Mouse (Mus musculus) C2C12 (cell line): Measurements from ENCODE around the gene Errfi1. TPM values are rescaled to one million over a fixed set of nuclear protein-coding genes. Genes with fewer than 3 reads are reported as not detected.
A peak's percentile ranks its signal among the peaks of the same experiment; 100 is the strongest.

Source experiments
- H3K27me3 ChIP-seq: one replicate; pipeline ENCODE4 v1.6.1; 2011; ENCODE audit not compliant: control insufficient read depth, insufficient read depth, insufficient read length
- H3K36me3 ChIP-seq: one replicate; pipeline ENCODE4 v1.6.1; 2011; ENCODE audit not compliant: control insufficient read depth, insufficient read depth
- H3K4me3 ChIP-seq: one replicate; pipeline ENCODE4 v1.5.1; 2011; ENCODE audit warnings: mild to moderate bottlenecking, control low read depth; ENCODE audit not compliant: poor library complexity, insufficient read depth, severe bottlenecking
- H3K79me2 ChIP-seq: one replicate; pipeline ENCODE4 v1.6.1; 2011; ENCODE audit not compliant: control insufficient read depth, insufficient read depth
- H3K79me3 ChIP-seq: one replicate; pipeline ENCODE4 v1.6.1; 2011; ENCODE audit warnings: low read depth, control low read depth
- H3ac ChIP-seq: one replicate; pipeline ENCODE3; 2011; ENCODE audit warnings: low read depth; ENCODE audit not compliant: control insufficient read depth, insufficient read length
- CEBPB ChIP-seq: IDR thresholded peaks from one replicate; pipeline ENCODE4 v1.6.1; 2011; ENCODE audit warnings: low read depth, mild to moderate bottlenecking, control low read depth, moderate library complexity
- CTCF ChIP-seq: IDR thresholded peaks from one replicate; pipeline ENCODE4 v1.5.1; 2011; ENCODE audit not compliant: control insufficient read depth, insufficient read depth, insufficient read length
- FOSL1 ChIP-seq: IDR thresholded peaks from one replicate; pipeline ENCODE4 v1.8.0; 2011; ENCODE audit warnings: mild to moderate bottlenecking, low read length; ENCODE audit not compliant: poor library complexity, insufficient read depth, severe bottlenecking
- MAX ChIP-seq: IDR thresholded peaks from one replicate; pipeline ENCODE4 v1.6.1; 2011; ENCODE audit warnings: mild to moderate bottlenecking, control low read depth
- MYOD1 ChIP-seq: IDR thresholded peaks from one replicate; pipeline ENCODE4 v1.6.1; 2011; ENCODE audit warnings: low read depth; ENCODE audit not compliant: control insufficient read depth, insufficient read length
- MYOG ChIP-seq: IDR thresholded peaks from one replicate; pipeline ENCODE4 v1.6.1; 2011; ENCODE audit not compliant: control insufficient read depth, insufficient read length; ENCODE audit errors: extremely low read depth
- USF1 ChIP-seq: IDR thresholded peaks from one replicate; pipeline ENCODE4 v1.6.1; 2011; ENCODE audit warnings: low read depth, mild to moderate bottlenecking, control low read depth, moderate library complexity
- polyA plus RNA-seq: library from polyadenylated mRNA; unstranded; fragments of >200 nt; fragmentation: generic; extraction: Trizol; gene quantifications from one replicate; pipeline ENCODE4 v1.2.1, GENCODE M21; 2012; ENCODE audit warnings: missing spikeins

Errfi1 gene
- polyA plus RNA-seq, 1 experiment = 111 TPM

DNA sequence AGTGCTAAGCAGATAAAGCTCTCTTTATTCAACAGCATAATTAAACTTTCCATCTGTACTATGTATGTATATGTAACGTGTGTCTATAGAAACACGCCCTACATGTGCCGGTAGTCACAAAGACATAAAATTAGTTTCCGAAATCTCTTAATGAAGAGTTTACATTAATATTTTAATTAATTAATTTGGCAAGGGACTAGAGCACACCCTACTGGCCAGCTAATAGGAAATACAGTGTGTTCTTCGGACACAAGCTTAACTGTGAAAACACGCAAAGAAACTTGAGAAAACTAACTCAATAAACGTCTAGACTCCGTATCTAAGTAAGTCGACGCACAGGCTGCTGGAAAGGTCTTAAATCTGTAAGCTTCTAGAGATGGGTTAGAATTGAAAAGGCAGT, 3.8 kb upstream of the Errfi1 start:
- no peaks in the 10 kb centered on the region for H3K79me3 ChIP-seq
- H3ac ChIP-seq = no peak overlapping the region
- H3K36me3 ChIP-seq = no peaks in the 10 kb centered on the region
- no peaks in the 10 kb centered on the region for H3K27me3 ChIP-seq
- peaks cover 2% of the 10 kb centered on the region for H3K79me2 ChIP-seq
- H3K4me3 ChIP-seq = no peak overlapping the region
- TF ChIP-seq FOSL1 = no peak
- no peak for TF ChIP-seq USF1
- TF ChIP-seq MYOD1 = no peak
- TF ChIP-seq MAX = no peak
- no peak for TF ChIP-seq MYOG
- TF ChIP-seq CEBPB = no peak
- TF ChIP-seq CTCF = no peak

- no peaks in the 10 kb centered on the region for H3K36me3 ChIP-seq
These were observed 2.8 kb upstream of the Errfi1 start for GRCm38 (mm10) chr4:150850893-150851292.

GRCm38 (mm10) chr4:150852045-150852444, 1.7 kb upstream of the Errfi1 start:
- Histone ChIP-seq H3K27me3 (no peaks in the 10 kb centered on the region), H3K79me3 (peaks cover 19% of the 10 kb centered on the region), H3K79me2 (peaks cover 23% of the 10 kb centered on the region), H3ac (no peak overlapping the region), H3K36me3 (peaks cover 7% of the 10 kb centered on the region), H3K4me3 (no peak overlapping the region)
- no peak for TF ChIP-seq MYOG
- TF ChIP-seq CEBPB = no peak

More at GRCm38 (mm10) chr4:150850893-150851292, 2.8 kb upstream of the Errfi1 start:
- H3K27me3 ChIP-seq = no peaks in the 10 kb centered on the region
- no peak overlapping the region for H3K4me3 ChIP-seq
- H3K79me2 ChIP-seq = peaks cover 11% of the 10 kb centered on the region
- H3ac ChIP-seq = no peak overlapping the region
- TF ChIP-seq MYOD1 = no peak
- no peak for TF ChIP-seq FOSL1
- no peak for TF ChIP-seq CEBPB
- TF ChIP-seq CTCF = no peak
- TF ChIP-seq USF1 = no peak
- TF ChIP-seq MYOG = no peak
- TF ChIP-seq MAX = no peak
- peaks cover 8% of the 10 kb centered on the region for H3K79me3 ChIP-seq

- Histone ChIP-seq H3K4me3 (no peak overlapping the region), H3ac (no peak overlapping the region), H3K36me3 (peaks cover 10% of the 10 kb centered on the region), H3K79me2 (peaks cover 27% of the 10 kb centered on the region), H3K27me3 (no peaks in the 10 kb centered on the region), H3K79me3 (peaks cover 23% of the 10 kb centered on the region)
- no peak for TF ChIP-seq MYOD1
- no peak for TF ChIP-seq CTCF
- TF ChIP-seq MYOG = no peak
- no peak for TF ChIP-seq MAX
- TF ChIP-seq FOSL1 = no peak
- TF ChIP-seq USF1 = no peak
- no peak for TF ChIP-seq CEBPB
These were observed 1.2 kb upstream of the Errfi1 start for GRCm38 (mm10) chr4:150852479-150852878.

GRCm38 (mm10) chr4:150854839-150855246, 1.1 kb downstream of the Errfi1 start:
- peak; percentile 77 for TF ChIP-seq MAX
- peak; percentile 54 for TF ChIP-seq CTCF
- no peak for TF ChIP-seq CEBPB
- no peak for TF ChIP-seq FOSL1
- no peak for TF ChIP-seq MYOD1
- peak overlapping the region; percentile 74 for H3ac ChIP-seq
- H3K79me3 ChIP-seq = peaks cover 47% of the 10 kb centered on the region

DNA sequence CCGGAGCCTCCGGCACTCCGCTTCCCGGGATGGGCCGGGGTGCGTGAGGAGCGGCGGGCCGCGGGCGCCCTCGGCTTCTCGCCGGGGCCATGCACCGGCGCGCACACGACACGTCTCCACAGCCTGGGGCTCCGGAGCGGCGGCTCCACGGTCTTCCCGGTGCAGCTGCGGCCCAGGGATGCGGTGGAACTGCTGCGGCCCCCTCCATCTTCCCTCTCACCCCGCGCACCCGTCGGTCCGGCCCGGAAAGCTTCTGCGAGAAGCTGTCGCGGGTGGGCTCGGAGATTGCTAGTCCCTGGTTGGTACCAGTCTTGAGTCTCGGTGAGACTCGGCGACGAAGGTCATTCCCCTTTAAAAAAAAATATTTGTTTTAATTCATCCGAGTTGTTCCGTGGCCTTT, 1.6 kb downstream of the Errfi1 start:
- TF ChIP-seq MYOG (no peak), CEBPB (no peak), MAX (no peak), USF1 (no peak), CTCF (no peak), FOSL1 (no peak), MYOD1 (no peak)
- H3K79me2 ChIP-seq = peaks cover 56% of the 10 kb centered on the region
- peaks cover 52% of the 10 kb centered on the region for H3K79me3 ChIP-seq
- H3K27me3 ChIP-seq = no peaks in the 10 kb centered on the region
- peak overlapping the region; percentile 74 for H3K4me3 ChIP-seq
- peaks cover 30% of the 10 kb centered on the region for H3K36me3 ChIP-seq
- peak overlapping the region; percentile 74 for H3ac ChIP-seq

More at GRCm38 (mm10) chr4:150854839-150855246, 1.1 kb downstream of the Errfi1 start:
- Histone ChIP-seq H3K36me3 (peaks cover 27% of the 10 kb centered on the region), H3K4me3 (peak overlapping the region; percentile 74), H3K79me2 (peaks cover 51% of the 10 kb centered on the region), H3K27me3 (no peaks in the 10 kb centered on the region)
